Mouse (Mus musculus): Measurements from ENCODE around the gene Evx2.

- no peak for TF ChIP-seq CTCF (IDR thresholded peaks at IDR 0.05; ENCODE audit: low read depth)
- no peak for TF ChIP-seq EP300 (IDR thresholded peaks at IDR 0.05; ENCODE audit: low read depth)
Measured at GRCm38 (mm10) chr2:74619676-74620246, 39.6 kb downstream of the Evx2 start.
